Mouse (Mus musculus) intestine, embryonic 16.5 days (tissue): ENCODE measurements around the gene Tmem38b. TPM values are rescaled to one million over a fixed set of nuclear protein-coding genes. Genes with fewer than 3 reads are reported as not detected.

ENCODE experiments used
- ATAC-seq: fragments of 200-750 bp; cut with Nextera tagmentation; 2 replicates; pipeline ENCODE4 v1.8.0; 2017; ENCODE audit warnings: moderate TSS enrichment, moderate library complexity
- H3K27ac ChIP-seq: fragments of 300-500 bp; sonication (generic); 2 replicates; pipeline ENCODE4 v1.5.1; 2014; ENCODE audit warnings: mild to moderate bottlenecking, low read length
- H3K27me3 ChIP-seq: fragments of 300-500 bp; sonication (generic); replicated peaks from 2 replicates; pipeline ENCODE4 v1.6.1; 2014; ENCODE audit warnings: low read length, control low read depth, mixed read lengths; ENCODE audit not compliant: control insufficient read depth, insufficient read depth
- H3K36me3 ChIP-seq: fragments of 300-500 bp; sonication (generic); 2 replicates; pipeline ENCODE4 v1.6.1; 2014; ENCODE audit warnings: low read length, control low read depth; ENCODE audit not compliant: control insufficient read depth, insufficient read depth
- H3K4me1 ChIP-seq: fragments of 300-500 bp; sonication (generic); 2 replicates; pipeline ENCODE4 v1.6.1; 2014; ENCODE audit warnings: low read length, control low read depth, mixed read lengths; ENCODE audit not compliant: control insufficient read depth, insufficient read depth
- H3K4me2 ChIP-seq: fragments of 300-500 bp; sonication (generic); 2 replicates; pipeline ENCODE4 v1.6.1; 2014; ENCODE audit warnings: low read depth, low read length, control low read depth
- H3K4me3 ChIP-seq: fragments of 300-500 bp; sonication (generic); 2 replicates; pipeline ENCODE4 v1.5.1; 2014; ENCODE audit warnings: mild to moderate bottlenecking, low read length
- H3K9ac ChIP-seq: fragments of 300-500 bp; sonication (generic); 2 replicates; pipeline ENCODE4 v1.6.1; 2014; ENCODE audit warnings: low read depth, low read length
- H3K9me3 ChIP-seq: fragments of 300-500 bp; sonication (generic); 2 replicates; pipeline ENCODE4 v1.6.1; 2016; ENCODE audit warnings: low read length, control low read depth; ENCODE audit not compliant: control insufficient read depth
- WGBS: fragments of 180-500 bp; shearing (Covaris S2); extraction: QIAGEN DNeasy Blood & Tissue Kit; methylation state at CpG from one replicate; pipeline ENCODE4 v1.1.7; 2014; 5-methylcytosine and 5-hydroxymethylcytosine counted together
- polyA plus RNA-seq: library from polyadenylated mRNA; unstranded; fragments of >200 nt; fragmentation: Nextera tagmentation; extraction: Ambion mirVana; gene quantifications from 2 replicates; pipeline ENCODE4 v1.2.1, GENCODE M21; 2015

Tmem38b gene
- polyA plus RNA-seq, 1 experiment from 2014 or later: 7.3 TPM

GRCm38 (mm10) chr4:53864098-53864820 is 38.4 kb downstream of the Tmem38b start:
- ATAC-seq: no peak

DNA sequence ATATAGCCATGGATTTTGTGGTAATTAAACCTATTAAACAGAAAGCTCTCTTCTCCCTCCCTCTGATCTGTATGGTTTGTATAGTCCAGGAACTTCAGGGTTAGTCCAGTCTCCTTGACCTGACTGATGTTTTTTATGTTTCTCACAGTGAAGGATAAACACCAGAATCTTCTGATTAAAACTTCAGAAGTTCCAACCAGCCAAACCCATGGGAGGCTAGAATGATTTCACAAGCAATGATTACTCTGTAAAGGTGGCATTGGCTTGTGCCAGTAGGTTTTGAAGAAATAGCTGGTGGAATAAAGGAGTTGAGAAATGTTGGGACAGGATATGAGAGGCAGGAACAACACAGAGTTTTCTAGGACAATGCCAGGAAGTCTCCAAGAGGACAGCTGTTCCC is 40.6 kb downstream of the Tmem38b start:
- Histone ChIP-seq H3K9me3 (no peaks in the 10 kb centered on the region), H3K9ac (no peak overlapping the region), H3K4me3 (no peak overlapping the region), H3K4me2 (no peak overlapping the region), H3K27me3 (no peaks in the 10 kb centered on the region), H3K4me1 (no peaks in the 10 kb centered on the region), H3K27ac (no peak overlapping the region), H3K36me3 (no peaks in the 10 kb centered on the region)
- no peak for ATAC-seq

More at GRCm38 (mm10) chr4:53864098-53864820, 38.4 kb downstream of the Tmem38b start:
- Histone ChIP-seq H3K4me1 (no peaks in the 10 kb centered on the region), H3K27ac (no peak overlapping the region), H3K9ac (no peak overlapping the region), H3K4me2 (no peak overlapping the region), H3K9me3 (no peaks in the 10 kb centered on the region), H3K27me3 (no peaks in the 10 kb centered on the region), H3K36me3 (no peaks in the 10 kb centered on the region), H3K4me3 (no peak overlapping the region)
- WGBS: 84% methylated on average over 19 of the region's 19 CpGs

DNA sequence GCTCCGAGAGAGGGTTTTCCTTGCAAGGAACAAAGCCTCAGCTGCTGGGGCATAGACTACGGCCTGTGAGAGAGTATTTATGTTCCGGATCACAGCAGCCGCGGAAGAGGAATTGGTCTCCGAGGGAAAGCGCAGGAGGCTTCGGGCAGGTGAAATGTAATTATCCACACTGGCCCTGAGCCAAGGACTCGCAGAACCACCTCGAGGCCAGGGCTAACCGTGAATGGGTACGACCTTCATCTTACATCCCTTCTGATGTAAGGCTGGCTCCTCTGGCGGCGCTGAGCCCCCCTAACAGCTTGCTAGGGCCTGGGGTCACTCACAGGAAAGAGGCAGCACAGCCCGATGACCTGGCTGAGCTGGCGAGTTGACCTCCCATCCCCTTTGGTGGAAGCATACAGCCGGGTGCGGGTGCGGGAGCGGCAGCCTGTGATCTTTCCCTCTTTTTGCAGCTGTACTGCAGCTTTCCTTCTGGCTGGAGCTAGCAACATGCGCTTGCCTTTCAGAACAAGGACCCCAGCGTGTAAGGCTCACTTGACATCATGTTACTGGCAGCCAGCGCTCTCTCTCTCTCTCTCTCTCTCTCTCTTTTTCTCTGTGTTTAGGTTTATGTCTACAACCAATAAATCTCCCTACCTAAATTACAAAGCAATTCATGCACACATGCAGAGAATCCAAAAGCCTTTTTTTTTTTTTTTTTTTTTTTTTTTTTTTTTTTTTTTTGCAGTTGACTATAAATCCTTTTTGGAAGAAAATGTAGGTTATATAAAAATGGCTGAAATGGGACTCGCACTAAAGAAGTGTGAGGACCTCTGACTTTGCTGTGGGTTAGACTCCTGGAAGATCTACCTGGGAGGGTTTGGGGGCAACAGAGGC is 52.9 kb downstream of the Tmem38b start:
- H3K4me3 ChIP-seq: peak overlapping the region; percentile 13; the same call in 1 of the 2 replicates
- 29% methylated on average over 24 of the region's 24 CpGs for WGBS
- peak overlapping the region; percentile 8; the same call in 1 of the 2 replicates for H3K9ac ChIP-seq

GRCm38 (mm10) chr4:53882921-53883682 is 57.3 kb downstream of the Tmem38b start:
- no peak overlapping the region for H3K9ac ChIP-seq
- no peak for ATAC-seq
- no peaks in the 10 kb centered on the region for H3K27me3 ChIP-seq
- 73% methylated on average over 17 of the region's 17 CpGs for WGBS
- no peaks in the 10 kb centered on the region for H3K9me3 ChIP-seq
- H3K4me1 ChIP-seq: no peaks in the 10 kb centered on the region; the same call in 1 of the 2 replicates
- H3K4me3 ChIP-seq: no peak overlapping the region
- H3K27ac ChIP-seq: no peak overlapping the region
- H3K4me2 ChIP-seq: no peak overlapping the region
- no peaks in the 10 kb centered on the region for H3K36me3 ChIP-seq

More for the DNA sequence above, 52.9 kb downstream of the Tmem38b start:
- Histone ChIP-seq H3K4me1 (no peaks in the 10 kb centered on the region), H3K9me3 (no peaks in the 10 kb centered on the region), H3K27ac (no peak overlapping the region), H3K36me3 (no peaks in the 10 kb centered on the region), H3K27me3 (no peaks in the 10 kb centered on the region), H3K4me2 (peak overlapping the region; percentile 41)
- ATAC-seq: no peak

DNA sequence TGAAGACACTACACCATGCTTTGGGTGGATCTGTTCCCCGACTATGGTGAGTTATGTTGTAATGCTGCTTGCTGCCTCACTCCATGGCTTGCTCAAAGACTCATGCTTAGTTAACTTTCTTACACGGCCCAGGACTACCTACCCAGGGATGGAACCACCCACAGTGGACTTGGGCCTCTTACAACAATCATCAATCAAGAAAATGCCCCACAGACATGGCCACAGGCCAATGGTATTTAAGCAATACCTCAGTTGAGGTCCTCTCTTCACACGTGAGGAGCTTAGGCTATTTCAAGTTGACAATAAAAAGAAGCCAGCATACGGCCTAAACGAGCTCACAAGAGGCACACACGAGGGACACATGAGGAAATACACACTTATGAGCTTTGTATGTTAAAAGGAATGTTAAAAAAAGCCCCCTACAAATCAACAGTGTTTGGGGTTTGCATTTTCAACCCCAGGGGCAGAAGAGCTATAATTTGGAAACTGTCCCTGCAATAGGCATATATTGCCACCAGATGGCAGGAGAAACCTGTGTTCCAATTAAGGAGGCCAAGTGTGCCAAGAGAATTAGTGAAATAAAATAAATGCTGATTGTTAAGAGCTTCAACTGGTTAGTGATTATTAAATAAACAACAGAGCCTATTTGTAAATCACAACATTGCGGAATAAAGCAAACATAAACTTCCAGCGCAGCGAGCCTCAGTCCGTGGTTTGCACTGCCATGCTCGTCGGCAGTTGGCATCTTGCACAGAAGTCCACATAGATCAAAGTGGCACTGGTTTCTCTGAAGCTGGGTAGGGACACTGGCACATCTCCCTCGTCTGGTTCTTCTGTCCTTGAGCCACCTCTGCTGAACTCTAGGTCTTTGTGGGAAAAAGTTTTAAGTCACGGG is 58.8 kb downstream of the Tmem38b start:
- H3K27me3 ChIP-seq: no peaks in the 10 kb centered on the region

GRCm38 (mm10) chr4:53886342-53887088 is 60.7 kb downstream of the Tmem38b start:
- Histone ChIP-seq H3K27ac (no peak overlapping the region), H3K4me3 (peak overlapping the region; percentile 6), H3K9ac (no peak overlapping the region), H3K36me3 (no peaks in the 10 kb centered on the region), H3K9me3 (no peaks in the 10 kb centered on the region), H3K4me1 (no peaks in the 10 kb centered on the region; the same call in 1 of the 2 replicates), H3K27me3 (no peaks in the 10 kb centered on the region), H3K4me2 (peak overlapping the region; percentile 43)
- ATAC-seq: no peak
- WGBS: 29% methylated on average over 22 of the region's 22 CpGs

More for the DNA sequence above, 58.8 kb downstream of the Tmem38b start:
- Histone ChIP-seq H3K9ac (no peak overlapping the region), H3K9me3 (no peaks in the 10 kb centered on the region), H3K27ac (no peak overlapping the region), H3K4me1 (no peaks in the 10 kb centered on the region; the same call in 1 of the 2 replicates), H3K4me3 (no peak overlapping the region), H3K36me3 (no peaks in the 10 kb centered on the region), H3K4me2 (no peak overlapping the region)
- no peak for ATAC-seq
- WGBS: 64% methylated on average over 14 of the region's 14 CpGs

- Histone ChIP-seq H3K4me3 (no peak overlapping the region), H3K27ac (no peak overlapping the region), H3K4me2 (no peak overlapping the region), H3K9ac (no peak overlapping the region), H3K36me3 (no peaks in the 10 kb centered on the region), H3K4me1 (no peaks in the 10 kb centered on the region), H3K27me3 (no peaks in the 10 kb centered on the region), H3K9me3 (no peaks in the 10 kb centered on the region)
- no peak for ATAC-seq
- WGBS: 81% methylated on average over 1 of the region's 1 CpGs
Observed at GRCm38 (mm10) chr4:53895335-53895734, 69.5 kb downstream of the Tmem38b start.

GRCm38 (mm10) chr4:53896150-53896833 is 70.4 kb downstream of the Tmem38b start:
- Histone ChIP-seq H3K4me1 (no peaks in the 10 kb centered on the region), H3K4me3 (no peak overlapping the region), H3K4me2 (no peak overlapping the region), H3K36me3 (no peaks in the 10 kb centered on the region), H3K27me3 (no peaks in the 10 kb centered on the region), H3K27ac (no peak overlapping the region), H3K9ac (no peak overlapping the region), H3K9me3 (no peaks in the 10 kb centered on the region)
- 78% methylated on average over 7 of the region's 7 CpGs for WGBS
- ATAC-seq: no peak
